Mouse (Mus musculus) bone marrow macrophage, adult 2 months (primary cell): ENCODE measurements around the gene D8Ertd738e.

Experiments
- CTCF ChIP-seq: IDR thresholded peaks from 2 replicates; pipeline ENCODE4 v1.5.1; 2012; ENCODE audit warnings: low read depth, mild to moderate bottlenecking, low read length, moderate library complexity
- POLR2A ChIP-seq: IDR thresholded peaks from 2 replicates; pipeline ENCODE4 v1.6.1; 2012; ENCODE audit warnings: mild to moderate bottlenecking, low read depth, low read length, borderline replicate concordance

DNA sequence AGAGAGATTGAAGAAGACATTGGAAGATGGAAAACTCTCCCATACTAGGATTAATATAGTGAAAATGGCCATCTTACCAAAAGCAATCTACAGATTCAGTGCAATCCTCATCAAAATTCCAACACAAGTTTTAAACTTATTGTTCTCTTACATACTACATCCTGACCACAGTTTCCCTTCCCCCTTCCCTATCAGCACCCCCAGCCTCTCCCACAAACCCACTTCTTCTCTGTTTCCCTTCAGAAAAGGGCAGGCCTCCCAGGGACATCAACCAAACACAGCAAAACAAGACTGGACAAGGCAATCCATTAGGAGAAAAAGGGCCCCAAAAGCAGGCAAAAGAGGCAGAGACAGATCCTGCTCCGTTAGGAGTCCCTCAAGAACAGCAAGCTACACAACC, 26.9 kb upstream of the D8Ertd738e start:
- no peak for TF ChIP-seq CTCF
- no peak for TF ChIP-seq POLR2A
